In the genomic region with DNA sequence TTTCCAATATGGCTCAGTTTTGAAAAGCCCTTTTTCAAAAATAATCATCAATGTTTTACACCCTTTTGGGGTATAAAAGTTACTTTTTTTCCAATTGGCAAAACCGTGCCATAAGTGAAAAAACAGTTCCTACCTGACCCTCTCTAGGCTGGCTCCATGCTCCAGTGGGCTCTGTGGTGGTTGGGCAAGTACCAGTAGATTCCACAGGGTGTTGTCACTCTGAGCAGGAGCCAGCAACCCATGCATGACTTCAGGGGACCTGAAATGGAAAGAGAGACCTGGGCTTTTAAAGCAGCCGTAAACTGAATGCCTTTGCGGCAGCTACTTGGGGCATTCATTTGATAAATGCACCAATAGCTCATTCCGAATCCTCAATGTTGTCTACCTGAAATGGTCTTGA, we compare ENCODE assay signal across 13 mouse cellular contexts.
"Had no signal": no experiment of that assay in that cellular context is flagged by ENCODE, and none has a peak within 500 bp of the region (broad histone marks: within the 10 kb centered on the region; RNA-seq: fewer than 3 reads in every experiment).

No protein-coding gene starts in this region.

- H3K9ac ChIP-seq: intestine, embryonic 15.5 days; limb, embryonic 13.5 days; liver, embryonic 15.5 days; midbrain, embryonic 13.5 days; neural tube, embryonic 12.5 days had no signal

- H3K4me3 ChIP-seq: intestine, embryonic 15.5 days; limb, embryonic 13.5 days; liver, embryonic 15.5 days; midbrain, embryonic 13.5 days; neural tube, embryonic 12.5 days had no signal

- H3K27ac ChIP-seq: intestine, embryonic 15.5 days; limb, embryonic 13.5 days; liver, embryonic 15.5 days; midbrain, embryonic 13.5 days; neural tube, embryonic 12.5 days had no signal

- H3K4me2 ChIP-seq: intestine, embryonic 15.5 days; limb, embryonic 13.5 days; liver, embryonic 15.5 days; midbrain, embryonic 13.5 days; neural tube, embryonic 12.5 days had no signal

- ATAC-seq: intestine, embryonic 15.5 days; lung, postnatal 0 days; midbrain, embryonic 13.5 days had no signal

- DNase-seq: left cerebral cortex, postnatal 4 days; lung, adult 2 months; lung, postnatal 36 days; right cerebral cortex, postnatal 4 days; spleen, adult 18-20 months; thymus, adult 2 months; thymus, postnatal 4 days had no signal

- H3K4me1 ChIP-seq: intestine, embryonic 15.5 days; limb, embryonic 13.5 days; liver, embryonic 15.5 days; midbrain, embryonic 13.5 days; neural tube, embryonic 12.5 days had no signal

- H3K27me3 ChIP-seq: intestine, embryonic 15.5 days; limb, embryonic 13.5 days; liver, embryonic 15.5 days; midbrain, embryonic 13.5 days; neural tube, embryonic 12.5 days had no signal

- H3K9me3 ChIP-seq: intestine, embryonic 15.5 days; limb, embryonic 13.5 days; liver, embryonic 15.5 days; midbrain, embryonic 13.5 days; neural tube, embryonic 12.5 days had no signal

- H3K36me3 ChIP-seq: intestine, embryonic 15.5 days; midbrain, embryonic 13.5 days; neural tube, embryonic 12.5 days had no signal
